ENCODE assay signal across 8 mouse cellular contexts in the genomic region with DNA sequence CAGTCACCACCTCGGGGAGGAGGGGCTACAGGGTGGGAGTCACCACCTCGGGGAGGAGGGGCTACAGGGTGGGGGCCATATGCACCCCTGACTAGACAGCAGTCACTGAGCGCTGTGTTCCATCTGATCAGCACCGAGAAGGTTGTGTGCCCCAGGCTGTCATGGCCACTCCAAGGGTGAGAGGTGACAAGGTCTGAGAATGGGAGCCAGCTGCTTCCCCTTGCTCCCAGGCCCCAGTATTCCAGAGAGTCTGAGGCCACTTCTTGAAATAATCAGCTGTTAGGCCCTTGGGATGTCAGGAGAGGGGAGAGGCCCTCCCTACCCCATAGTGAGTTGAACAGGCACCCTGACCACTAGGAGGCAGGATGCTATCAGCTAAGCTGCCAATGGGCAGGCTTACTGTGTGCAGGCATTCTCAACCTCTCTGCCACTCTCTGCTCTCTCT. TPM values are rescaled to one million over a fixed set of nuclear protein-coding genes. Genes with fewer than 3 reads are reported as not detected.
A peak's percentile ranks its signal among the peaks of the same experiment; 100 is the strongest.
DNase-seq lines count a peak whose midpoint lies in the region; ATAC-seq and TF ChIP-seq lines count a peak whose summit lies in the region.

No protein-coding gene starts in this region.

- 49% methylated on average over 4 of the region's 4 CpGs for WGBS in forebrain, postnatal 0 days
- 49% methylated on average over 4 of the region's 4 CpGs for WGBS in forebrain, embryonic 16.5 days
- WGBS in lung, embryonic 14.5 days = 30% methylated on average over 4 of the region's 4 CpGs

- no peak overlapping the region for H3K9ac ChIP-seq in forebrain, postnatal 0 days
- no peak overlapping the region for H3K9ac ChIP-seq in forebrain, embryonic 16.5 days (replicated peaks; ENCODE audit: low read depth, low read length)
- no peak overlapping the region for H3K9ac ChIP-seq in lung, embryonic 14.5 days

- H3K4me2 ChIP-seq in forebrain, postnatal 0 days (ENCODE audit: low read depth) = no peak overlapping the region
- H3K4me2 ChIP-seq in forebrain, embryonic 16.5 days (ENCODE audit: low read length) = no peak overlapping the region
- H3K4me2 ChIP-seq in lung, embryonic 14.5 days = no peak overlapping the region

- H3K4me3 ChIP-seq in forebrain, postnatal 0 days (ENCODE audit: low read depth, low read length) = no peak overlapping the region
- H3K4me3 ChIP-seq in forebrain, embryonic 16.5 days (replicated peaks; ENCODE audit: low read length) = no peak overlapping the region
- no peak overlapping the region for H3K4me3 ChIP-seq in lung, embryonic 14.5 days (ENCODE audit: low read depth, low read length)

- H3K27ac ChIP-seq in forebrain, postnatal 0 days (ENCODE audit: low read depth, low read length) = no peak overlapping the region
- no peak overlapping the region for H3K27ac ChIP-seq in forebrain, embryonic 16.5 days (ENCODE audit: low read length)
- H3K27ac ChIP-seq in lung, embryonic 14.5 days (ENCODE audit: low read depth) = no peak overlapping the region

- TF ChIP-seq CTCF in forebrain, postnatal 0 days (IDR thresholded peaks at IDR 0.05; ENCODE audit: low read depth) = peak; percentile 33; the same call in 1 of the 2 replicates
- TF ChIP-seq CTCF in lung, embryonic 14.5 days (IDR thresholded peaks at IDR 0.05; ENCODE audit: low read depth) = peak; percentile 57

- DNase-seq in forebrain, postnatal 0 days = no peak
- DNase-seq in lung, embryonic 14.5 days = peak; percentile 37
- no peak for DNase-seq in lung, adult 18-20 months
- DNase-seq in embryo, embryonic 9.5 days (ENCODE audit: extremely low spot score) = peak; percentile 29
- DNase-seq in mesoderm, embryonic 11.5 days (ENCODE audit: low read depth, low spot score) = peak; percentile 32
- DNase-seq in thymus, postnatal 25 days = no peak
- no peak for DNase-seq in thymus, postnatal 14 days

- H3K36me3 ChIP-seq in forebrain, postnatal 0 days (ENCODE audit: insufficient read depth) = no peaks in the 10 kb centered on the region
- no peaks in the 10 kb centered on the region for H3K36me3 ChIP-seq in forebrain, embryonic 16.5 days (ENCODE audit: control insufficient read depth, insufficient read depth)
- no peaks in the 10 kb centered on the region for H3K36me3 ChIP-seq in lung, embryonic 14.5 days (ENCODE audit: insufficient read depth)

- no peaks in the 10 kb centered on the region for H3K9me3 ChIP-seq in forebrain, postnatal 0 days (ENCODE audit: low read length)
- no peaks in the 10 kb centered on the region for H3K9me3 ChIP-seq in forebrain, embryonic 16.5 days (ENCODE audit: control insufficient read depth, low read length)
- H3K9me3 ChIP-seq in lung, embryonic 14.5 days (ENCODE audit: low read depth, low read length) = no peaks in the 10 kb centered on the region

- ATAC-seq in forebrain, postnatal 0 days = no peak; the same call in 1 of the 2 replicates
- no peak for ATAC-seq in forebrain, embryonic 16.5 days
- peak; percentile 68 for ATAC-seq in lung, embryonic 14.5 days (ENCODE audit: insufficient read depth)

- no peaks in the 10 kb centered on the region for H3K27me3 ChIP-seq in forebrain, postnatal 0 days (ENCODE audit: insufficient read depth, low read length)
- H3K27me3 ChIP-seq in forebrain, embryonic 16.5 days (replicated peaks; ENCODE audit: control insufficient read depth, insufficient read depth, low read length) = 0 out of 2 replicates have a peak, but pooled peaks cover 2% of the 10 kb centered on the region
- H3K27me3 ChIP-seq in lung, embryonic 14.5 days (ENCODE audit: insufficient read depth, low read length) = no peaks in the 10 kb centered on the region

- H3K4me1 ChIP-seq in forebrain, postnatal 0 days (ENCODE audit: insufficient read depth) = no peaks in the 10 kb centered on the region
- no peaks in the 10 kb centered on the region for H3K4me1 ChIP-seq in forebrain, embryonic 16.5 days (replicated peaks; ENCODE audit: control insufficient read depth, insufficient read depth, low read length)
- no peaks in the 10 kb centered on the region for H3K4me1 ChIP-seq in lung, embryonic 14.5 days (ENCODE audit: insufficient read depth)

RNA-seq across cellular contexts. Expression of a gene that starts 46.8 kb away (rescaled TPM):
- total RNA-seq in forebrain, postnatal 0 days (2014; rRNA removed) = not detected in 2 replicates
- 0.10 and 0.18 TPM in 2 replicates for polyA plus RNA-seq in forebrain, postnatal 0 days (2015; fragmentation: Nextera tagmentation; extraction: Ambion mirVana)
- polyA plus RNA-seq in forebrain, embryonic 16.5 days (2015; fragmentation: Nextera tagmentation; extraction: Ambion mirVana) = 0.41 and 0.51 TPM in 2 replicates
- polyA plus RNA-seq in lung, embryonic 14.5 days (2014; fragmentation: Nextera tagmentation; extraction: Ambion mirVana) = 0.13 and 0.18 TPM in 2 replicates

Comparison
In these comparisons a context has a peak if more than half of its experiments do, and no peak if none do; other contexts are left out.
1. DNase-seq: peak in lung, embryonic 14.5 days (single experiment), embryo, embryonic 9.5 days (single experiment) and mesoderm, embryonic 11.5 days (single experiment); none in forebrain, postnatal 0 days (single experiment), lung, adult 18-20 months (0 of 2), thymus, postnatal 25 days (single experiment) and thymus, postnatal 14 days (single experiment).